Mouse (Mus musculus): ENCODE measurements at regions not wholly inside any gene's neighbourhood (a gene's known extent, or its start where the extent isn't known, plus 50 kb on each side); places are given as distances from the start of the nearest gene placed in this dataset.

- in situ Hi-C loops (cut with MseI, MboI), result loop anchor here in 1 of 2 experiments (25.0 kb wide), 1 partner anchor 229 kb away; no protein-coding TSS in a partner anchor
These were observed 153.2 kb downstream of the Dusp6 start for GRCm38 (mm10) chr10:99416271-99416670.

- in situ Hi-C loops (cut with MseI, MboI), result loop anchor here in 1 of 2 experiments (25.0 kb wide), 1 partner anchor 230 kb away; no protein-coding TSS in a partner anchor
These were observed 154.0 kb downstream of the Dusp6 start for GRCm38 (mm10) chr10:99416896-99417479.

GRCm38 (mm10) chr10:99417591-99417990, 154.6 kb downstream of the Dusp6 start:
- in situ Hi-C loops (cut with MseI, MboI), result loop anchor here in 1 of 2 experiments (25.0 kb wide), 1 partner anchor 230 kb away; no protein-coding TSS in a partner anchor

GRCm38 (mm10) chr10:99418497-99418896, 155.5 kb downstream of the Dusp6 start:
- in situ Hi-C loops (cut with MseI, MboI), result loop anchor here in 1 of 2 experiments (25.0 kb wide), 1 partner anchor 231 kb away; no protein-coding TSS in a partner anchor

GRCm38 (mm10) chr10:99419532-99419931, 156.5 kb downstream of the Dusp6 start:
- in situ Hi-C loops (cut with MseI, MboI), result loop anchor here in 1 of 2 experiments (25.0 kb wide), 1 partner anchor 232 kb away; no protein-coding TSS in a partner anchor

GRCm38 (mm10) chr10:99423406-99423805, 160.4 kb downstream of the Dusp6 start:
- in situ Hi-C loops (cut with MseI, MboI), result loop anchor here in 1 of 2 experiments (25.0 kb wide), 1 partner anchor 236 kb away; no protein-coding TSS in a partner anchor

GRCm38 (mm10) chr10:99425265-99425664, 162.2 kb downstream of the Dusp6 start:
- in situ Hi-C loops (cut with MseI, MboI), result no loop called here

- in situ Hi-C loops (cut with MseI, MboI), result no loop called here
These were observed 167.1 kb downstream of the Dusp6 start for GRCm38 (mm10) chr10:99430175-99430574.

- in situ Hi-C loops (cut with MseI, MboI), result no loop called here
These were observed 167.9 kb downstream of the Dusp6 start for GRCm38 (mm10) chr10:99430669-99431561.

- in situ Hi-C loops (cut with MseI, MboI), result no loop called here
These were observed 174.0 kb downstream of the Dusp6 start for GRCm38 (mm10) chr10:99437060-99437459.

GRCm38 (mm10) chr10:99440169-99440568, 177.1 kb downstream of the Dusp6 start:
- in situ Hi-C loops (cut with MseI, MboI), result no loop called here

- in situ Hi-C loops (cut with MseI, MboI), result no loop called here
These were observed 178.0 kb downstream of the Dusp6 start for GRCm38 (mm10) chr10:99441014-99441413.

- in situ Hi-C loops (cut with MseI, MboI), result no loop called here
These were observed 178.9 kb downstream of the Dusp6 start for GRCm38 (mm10) chr10:99441931-99442330.

- in situ Hi-C loops (cut with MseI, MboI), result no loop called here
These were observed 180.6 kb downstream of the Dusp6 start for GRCm38 (mm10) chr10:99443453-99444170.

- in situ Hi-C loops (cut with MseI, MboI), result no loop called here
These were observed 187.9 kb downstream of the Dusp6 start for GRCm38 (mm10) chr10:99450714-99451625.

GRCm38 (mm10) chr10:99451639-99452417, 188.8 kb downstream of the Dusp6 start:
- in situ Hi-C loops (cut with MseI, MboI), result no loop called here

GRCm38 (mm10) chr10:99456180-99456579, 193.1 kb downstream of the Dusp6 start:
- in situ Hi-C loops (cut with MseI, MboI), result no loop called here

- in situ Hi-C loops (cut with MseI, MboI), result no loop called here
These were observed 195.0 kb downstream of the Dusp6 start for GRCm38 (mm10) chr10:99458047-99458446.

GRCm38 (mm10) chr10:99459171-99459660, 196.2 kb downstream of the Dusp6 start:
- in situ Hi-C loops (cut with MseI, MboI), result no loop called here
